Mouse (Mus musculus) liver, postnatal 0 days (tissue): Measurements from ENCODE around the gene Colq. TPM values are rescaled to one million over a fixed set of nuclear protein-coding genes. Genes with fewer than 3 reads are reported as not detected.
"Not testable (repeated sequence)": the region's sequence is repeated elsewhere in the genome, so short reads cannot be mapped to it uniquely, and the experiment has no call there.

Experiments
- ATAC-seq: fragments of 200-750 bp; cut with Nextera tagmentation; 2 replicates; pipeline ENCODE4 v1.8.0; 2017; ENCODE audit warnings: mild to moderate bottlenecking, moderate library complexity
- DNase-seq: peaks from one replicate; pipeline ENCODE4 v3.0.0-alpha.2; 2016
- H3K27ac ChIP-seq: fragments of 300-500 bp; sonication (generic); 2 replicates; pipeline ENCODE4 v1.5.1; 2014; ENCODE audit warnings: antibody characterized with exemption, moderate library complexity, mild to moderate bottlenecking, low read depth
- H3K27me3 ChIP-seq: fragments of 300-500 bp; sonication (generic); 2 replicates; pipeline ENCODE4 v1.6.1; 2014; ENCODE audit warnings: low read length, control low read depth, mixed read lengths; ENCODE audit not compliant: insufficient read depth
- H3K36me3 ChIP-seq: fragments of 300-500 bp; sonication (generic); replicated peaks from 2 replicates; pipeline ENCODE4 v1.6.1; 2014; ENCODE audit warnings: mild to moderate bottlenecking, control low read depth, low read length, moderate library complexity, mixed read lengths; ENCODE audit not compliant: insufficient read depth
- H3K4me1 ChIP-seq: fragments of 300-500 bp; sonication (generic); 2 replicates; pipeline ENCODE4 v1.6.1; 2014; ENCODE audit warnings: antibody characterized with exemption, mild to moderate bottlenecking, control low read depth; ENCODE audit not compliant: insufficient read depth
- H3K4me2 ChIP-seq: fragments of 300-500 bp; sonication (generic); 2 replicates; pipeline ENCODE4 v1.6.1; 2014; ENCODE audit warnings: low read depth, mild to moderate bottlenecking, low read length, moderate library complexity, mixed read lengths
- H3K4me3 ChIP-seq: fragments of 300-500 bp; sonication (generic); 2 replicates; pipeline ENCODE4 v1.5.1; 2014; ENCODE audit warnings: low read depth, low read length
- H3K9ac ChIP-seq: fragments of 300-500 bp; sonication (generic); replicated peaks from 2 replicates; pipeline ENCODE4 v1.6.1; 2014; ENCODE audit warnings: mild to moderate bottlenecking, moderate library complexity
- H3K9me3 ChIP-seq: fragments of 300-500 bp; sonication (generic); 2 replicates; pipeline ENCODE4 v1.6.1; 2016; ENCODE audit warnings: mild to moderate bottlenecking, control low read depth, low read length, mixed read lengths
- CTCF ChIP-seq: sonication (generic); IDR thresholded peaks from 2 replicates; pipeline ENCODE4 v1.5.1; 2016; ENCODE audit warnings: antibody characterized with exemption, low read depth
- EP300 ChIP-seq: IDR thresholded peaks from 2 replicates; pipeline ENCODE4 v1.6.1; 2016; ENCODE audit warnings: antibody characterized with exemption, low read depth, mild to moderate bottlenecking
- WGBS: fragments of 180-500 bp; shearing (Covaris S2); extraction: QIAGEN DNeasy Blood & Tissue Kit; methylation state at CpG from one replicate; pipeline ENCODE4 v1.1.7; 2014; ENCODE audit not compliant: insufficient replicate concordance; 5-methylcytosine and 5-hydroxymethylcytosine counted together
- polyA plus RNA-seq: library from polyadenylated mRNA; unstranded; fragments of >200 nt; fragmentation: Nextera tagmentation; extraction: Ambion mirVana; gene quantifications from 2 replicates; pipeline ENCODE4 v1.2.1, GENCODE M21; 2015

The Colq gene
- polyA plus RNA-seq, 1 experiment from 2014 or later = 0.29 TPM

DNA sequence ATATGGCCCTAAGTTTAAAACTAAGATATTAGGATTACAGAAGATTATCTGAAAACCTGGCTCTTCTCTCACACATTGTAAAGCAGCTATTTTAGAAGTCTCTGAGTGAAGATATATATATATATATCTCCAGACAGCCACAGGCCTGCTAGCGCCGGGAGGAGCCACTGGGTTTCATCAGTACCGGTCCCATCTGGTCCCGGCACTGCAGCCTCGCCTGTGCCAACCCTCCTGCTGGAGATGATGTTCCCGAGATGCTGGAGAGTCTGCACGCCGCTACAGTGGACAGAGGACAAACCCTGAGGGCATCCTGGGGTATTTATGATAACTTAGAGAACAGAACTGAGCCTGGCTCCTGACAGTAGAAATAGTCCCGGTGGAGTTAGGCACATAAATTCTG lies 26.1 kb upstream of the Colq start:
- no peaks in the 10 kb centered on the region for H3K4me1 ChIP-seq
- H3K4me2 ChIP-seq = no peak overlapping the region
- ATAC-seq = no peak
- no peak for DNase-seq
- H3K27ac ChIP-seq = no peak overlapping the region
- H3K9me3 ChIP-seq = no peaks in the 10 kb centered on the region
- H3K9ac ChIP-seq = no peak overlapping the region
- TF ChIP-seq EP300 (no peak), CTCF (no peak)
- H3K4me3 ChIP-seq = no peak overlapping the region
- 87% methylated on average over 9 of the region's 9 CpGs for WGBS
- H3K36me3 ChIP-seq = peaks cover 49% of the 10 kb centered on the region
- no peaks in the 10 kb centered on the region for H3K27me3 ChIP-seq

GRCm38 (mm10) chr14:31613671-31614070 lies 22.5 kb upstream of the Colq start:
- ATAC-seq (no peak), DNase-seq (no peak)
- no peak for TF ChIP-seq EP300
- TF ChIP-seq CTCF = no peak
- Histone ChIP-seq H3K36me3 (peaks cover 37% of the 10 kb centered on the region), H3K27me3 (no peaks in the 10 kb centered on the region), H3K4me1 (no peaks in the 10 kb centered on the region), H3K4me2 (no peak overlapping the region), H3K4me3 (no peak overlapping the region), H3K9ac (no peak overlapping the region), H3K9me3 (no peaks in the 10 kb centered on the region), H3K27ac (no peak overlapping the region)
- WGBS = 67% methylated on average over 5 of the region's 5 CpGs

- H3K9me3 ChIP-seq = no peaks in the 10 kb centered on the region
- H3K4me2 ChIP-seq = no peak overlapping the region
- H3K4me3 ChIP-seq = no peak overlapping the region
- H3K27ac ChIP-seq = no peak overlapping the region
- 69% methylated on average over 4 of the region's 4 CpGs for WGBS
- H3K4me1 ChIP-seq = no peaks in the 10 kb centered on the region
- TF ChIP-seq EP300 (no peak), CTCF (peak; percentile 46)
- ATAC-seq (no peak), DNase-seq (no peak)
- no peaks in the 10 kb centered on the region for H3K27me3 ChIP-seq
- H3K9ac ChIP-seq = no peak overlapping the region
- H3K36me3 ChIP-seq = peaks cover 29% of the 10 kb centered on the region
These were observed 20.8 kb upstream of the Colq start for GRCm38 (mm10) chr14:31611986-31612385.

DNA sequence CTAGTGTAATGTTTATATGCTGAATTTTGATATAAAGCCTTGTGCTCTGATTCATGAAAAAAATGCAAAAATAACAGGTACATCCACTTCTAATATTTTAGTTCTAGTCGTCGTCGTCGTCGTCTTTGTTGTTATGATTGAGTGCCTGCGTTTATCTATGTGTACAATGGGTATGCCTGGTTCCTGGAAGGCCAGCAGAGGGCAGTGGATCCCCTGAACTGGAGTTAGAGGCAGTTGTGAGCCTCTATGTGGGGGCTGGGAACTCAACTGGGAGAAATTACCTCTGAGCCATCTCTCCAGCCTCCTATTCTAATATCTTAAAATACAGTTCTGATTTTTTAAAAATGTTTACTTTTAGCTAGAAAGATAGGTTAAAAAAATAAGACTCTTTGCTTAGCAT lies 14.4 kb upstream of the Colq start:
- no peak overlapping the region for H3K4me3 ChIP-seq
- no peak overlapping the region for H3K4me2 ChIP-seq
- DNase-seq (no peak), ATAC-seq (no peak)
- H3K4me1 ChIP-seq = 0 out of 2 replicates have a peak, but pooled peaks cover 5% of the 10 kb centered on the region
- TF ChIP-seq EP300 = no peak
- peak; percentile 54 for TF ChIP-seq CTCF
- no peaks in the 10 kb centered on the region for H3K27me3 ChIP-seq
- H3K27ac ChIP-seq = no peak overlapping the region
- WGBS = 69% methylated on average over 6 of the region's 6 CpGs
- no peak overlapping the region for H3K9ac ChIP-seq
- peaks cover 20% of the 10 kb centered on the region for H3K36me3 ChIP-seq
- H3K9me3 ChIP-seq = no peaks in the 10 kb centered on the region

DNA sequence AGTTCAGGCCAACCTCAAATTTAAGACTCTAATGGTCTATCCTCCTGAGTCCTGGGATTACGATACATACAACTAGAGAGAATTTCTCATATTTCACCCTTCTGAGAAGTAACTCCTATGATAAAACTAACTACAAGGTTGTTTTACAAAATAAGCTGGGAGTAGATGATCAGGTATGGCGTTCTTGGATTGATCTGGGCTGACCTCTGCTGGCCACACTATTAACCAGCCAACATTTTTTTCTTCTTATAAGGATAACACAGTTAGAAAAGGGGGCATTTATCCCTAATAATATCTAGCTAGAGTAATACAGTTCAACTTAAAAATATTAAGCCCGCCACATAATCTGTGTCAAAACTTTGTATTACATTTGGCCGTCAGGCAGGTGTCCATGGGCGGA lies 13.8 kb upstream of the Colq start:
- Histone ChIP-seq H3K4me1 (0 out of 2 replicates have a peak, but pooled peaks cover 5% of the 10 kb centered on the region), H3K9ac (no peak overlapping the region), H3K27ac (no peak overlapping the region), H3K4me3 (no peak overlapping the region), H3K27me3 (no peaks in the 10 kb centered on the region), H3K4me2 (no peak overlapping the region), H3K9me3 (no peaks in the 10 kb centered on the region), H3K36me3 (peaks cover 18% of the 10 kb centered on the region)
- TF ChIP-seq CTCF (peak; percentile 63), EP300 (no peak)
- ATAC-seq (no peak), DNase-seq (no peak)
- WGBS = 79% methylated on average over 5 of the region's 5 CpGs

GRCm38 (mm10) chr14:31602616-31602979 lies 11.5 kb upstream of the Colq start:
- not testable (repeated sequence) for DNase-seq, H3K4me2 ChIP-seq, H3K9ac ChIP-seq, H3K9me3 ChIP-seq, H3K27me3 ChIP-seq, H3K4me3 ChIP-seq, H3K4me1 ChIP-seq, H3K27ac ChIP-seq
- TF ChIP-seq EP300 = peak; percentile 82
- 61% methylated on average over 6 of the region's 6 CpGs for WGBS
- H3K36me3 ChIP-seq = peaks cover 12% of the 10 kb centered on the region
- ATAC-seq = peak; percentile 82
